Mouse (Mus musculus) testis, postnatal 14 days (tissue): ENCODE measurements around the gene Chid1.

ENCODE experiments used
- DNase-seq: peaks from one replicate; pipeline ENCODE4 v3.0.0; 2021; ENCODE audit warnings: low spot score

Gene Chid1

GRCm38 (mm10) chr7:141539556-141540311, at the start of gene Chid1:
Gene Chid1 (minus strand): TSS chr7:141539857.
- peak; percentile 97 for DNase-seq

- no peak for DNase-seq
Measured at GRCm38 (mm10) chr7:141588890-141589289, 49.2 kb upstream of the Chid1 start.

- DNase-seq = no peak
Measured at GRCm38 (mm10) chr7:141585881-141586280, 46.2 kb upstream of the Chid1 start.

- DNase-seq = no peak
Measured at GRCm38 (mm10) chr7:141585288-141585687, 45.6 kb upstream of the Chid1 start.

GRCm38 (mm10) chr7:141584048-141584841, 44.6 kb upstream of the Chid1 start:
- DNase-seq = no peak

- no peak for DNase-seq
Measured at GRCm38 (mm10) chr7:141581323-141581722, 41.7 kb upstream of the Chid1 start.

- DNase-seq = no peak
Measured at GRCm38 (mm10) chr7:141578943-141579342, 39.3 kb upstream of the Chid1 start.

GRCm38 (mm10) chr7:141578511-141578910, 38.9 kb upstream of the Chid1 start:
- DNase-seq = no peak

GRCm38 (mm10) chr7:141577801-141578200, 38.1 kb upstream of the Chid1 start:
- DNase-seq = no peak

- no peak for DNase-seq
Measured at GRCm38 (mm10) chr7:141575481-141575880, 35.8 kb upstream of the Chid1 start.

- no peak for DNase-seq
Measured at GRCm38 (mm10) chr7:141574041-141574440, 34.4 kb upstream of the Chid1 start.

- DNase-seq = no peak
Measured at GRCm38 (mm10) chr7:141570625-141571295, 31.1 kb upstream of the Chid1 start.

- DNase-seq = no peak
Measured at GRCm38 (mm10) chr7:141569916-141570315, 30.3 kb upstream of the Chid1 start.

- no peak for DNase-seq
Measured at GRCm38 (mm10) chr7:141569283-141569803, 29.7 kb upstream of the Chid1 start.

- no peak for DNase-seq
Measured at GRCm38 (mm10) chr7:141566587-141566986, 26.9 kb upstream of the Chid1 start.

GRCm38 (mm10) chr7:141564561-141564960, 24.9 kb upstream of the Chid1 start:
- DNase-seq = no peak

- peak; percentile 37 for DNase-seq
Measured at GRCm38 (mm10) chr7:141562852-141563427, 23.3 kb upstream of the Chid1 start.

GRCm38 (mm10) chr7:141562421-141562851, 22.8 kb upstream of the Chid1 start:
- DNase-seq = no peak

GRCm38 (mm10) chr7:141561682-141562391, 22.2 kb upstream of the Chid1 start, which contains the start of gene Ap2a2:
Gene Ap2a2 (plus strand): TSS chr7:141562173.
- DNase-seq = peak; percentile 87

- DNase-seq = no peak
Measured at GRCm38 (mm10) chr7:141560471-141560870, 20.8 kb upstream of the Chid1 start.

GRCm38 (mm10) chr7:141559726-141560325, 20.2 kb upstream of the Chid1 start:
- no peak for DNase-seq
